In the genomic region with DNA sequence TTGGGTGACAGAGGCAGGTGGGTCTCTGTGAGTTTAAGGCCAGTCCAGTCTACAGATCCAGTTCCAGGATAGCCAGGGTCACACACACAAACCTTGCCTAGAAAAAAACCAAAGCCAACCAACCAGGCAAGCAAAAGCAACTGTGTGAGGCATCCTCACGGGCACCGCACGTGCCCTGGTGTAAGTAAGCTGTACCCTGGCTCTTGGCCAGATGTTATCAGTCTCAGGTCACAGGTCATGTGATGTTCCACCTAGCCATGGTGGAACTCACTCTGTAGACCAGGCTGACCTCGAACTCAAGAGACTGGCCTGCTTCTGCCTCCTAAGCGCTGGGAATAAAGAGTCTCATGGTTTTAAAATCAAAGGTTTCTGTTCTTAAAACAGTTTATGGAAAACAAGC, we compare ENCODE assay signal across 23 mouse cellular contexts. TPM values are rescaled to one million over a fixed set of nuclear protein-coding genes. Genes with fewer than 3 reads are reported as not detected.
DNase-seq lines count a peak whose midpoint lies in the region; ATAC-seq and TF ChIP-seq lines count a peak whose summit lies in the region.
"Had no signal": no experiment of that assay in that cellular context is flagged by ENCODE, and none has a peak within 500 bp of the region (broad histone marks: within the 10 kb centered on the region; RNA-seq: fewer than 3 reads in every experiment).

No protein-coding gene starts in this region.

- no peak overlapping the region for H3K4me3 ChIP-seq in layer of hippocampus, adult 2 months
- no peak overlapping the region for H3K4me3 ChIP-seq in liver, postnatal 0 days (ENCODE audit: low read depth, low read length)
- H3K4me3 ChIP-seq in liver, embryonic 12.5 days: no peak overlapping the region
- H3K4me3 ChIP-seq: embryonic facial prominence, embryonic 13.5 days; embryonic facial prominence, embryonic 15.5 days; erythroblast, embryonic 14.5 days; forebrain, embryonic 10.5 days; forebrain, embryonic 12.5 days had no signal

- WGBS in liver, postnatal 0 days (ENCODE audit: insufficient replicate concordance): 65% methylated on average over 5 of the region's 5 CpGs
- whole genome bisulfite sequencing in liver, embryonic 12.5 days (ENCODE audit: insufficient replicate concordance): 81% methylated on average over 5 of the region's 5 CpGs

- H3K27me3 ChIP-seq in liver, postnatal 0 days (ENCODE audit: insufficient read depth, low read length): no peaks in the 10 kb centered on the region
- H3K27me3 ChIP-seq in liver, embryonic 12.5 days (replicated peaks): no peaks in the 10 kb centered on the region
- H3K27me3 ChIP-seq: embryonic facial prominence, embryonic 13.5 days; embryonic facial prominence, embryonic 15.5 days; forebrain, embryonic 12.5 days had no signal

- H3K9me3 ChIP-seq in liver, postnatal 0 days (ENCODE audit: low read length): no peaks in the 10 kb centered on the region
- no peaks in the 10 kb centered on the region for H3K9me3 ChIP-seq in liver, embryonic 12.5 days (replicated peaks)
- H3K9me3 ChIP-seq: embryonic facial prominence, embryonic 13.5 days; embryonic facial prominence, embryonic 15.5 days; forebrain, embryonic 10.5 days; forebrain, embryonic 12.5 days had no signal

- peaks cover 8% of the 10 kb centered on the region for H3K4me1 ChIP-seq in liver, postnatal 0 days (ENCODE audit: insufficient read depth)
- peaks cover 7% of the 10 kb centered on the region for H3K4me1 ChIP-seq in liver, embryonic 12.5 days

- no peak for TF ChIP-seq CTCF in layer of hippocampus, adult 2 months (conservative IDR thresholded peaks at IDR 0.05)
- TF ChIP-seq CTCF in liver, postnatal 0 days (IDR thresholded peaks at IDR 0.05; ENCODE audit: low read depth): no peak

- peak; percentile 53 for ATAC-seq in liver, postnatal 0 days
- ATAC-seq in liver, embryonic 12.5 days: no peak
- ATAC-seq: forebrain, embryonic 16.5 days had no signal

- H3K27ac ChIP-seq in layer of hippocampus, adult 2 months: peak overlapping the region; percentile 73
- peak overlapping the region; percentile 13 for H3K27ac ChIP-seq in liver, postnatal 0 days (ENCODE audit: low read depth)
- no peak overlapping the region for H3K27ac ChIP-seq in liver, embryonic 12.5 days
- H3K27ac ChIP-seq: embryonic facial prominence, embryonic 13.5 days; embryonic facial prominence, embryonic 15.5 days; forebrain, embryonic 10.5 days; forebrain, embryonic 12.5 days had no signal

- no peak overlapping the region for H3K4me2 ChIP-seq in liver, postnatal 0 days (ENCODE audit: low read depth, low read length)
- no peak overlapping the region for H3K4me2 ChIP-seq in liver, embryonic 12.5 days
- H3K4me2 ChIP-seq: embryonic facial prominence, embryonic 13.5 days; embryonic facial prominence, embryonic 15.5 days; forebrain, embryonic 12.5 days had no signal

- DNase-seq in layer of hippocampus, adult 2 months (ENCODE audit: low spot score in 2 of 2): no peak
- DNase-seq in layer of hippocampus, postnatal 10 days (ENCODE audit: low spot score in 2 of 2): no peak
- peak; percentile 38 for DNase-seq in liver, postnatal 0 days
- no peak for DNase-seq in retina, postnatal 1 day
- DNase-seq: adrenal gland, adult 2 months; adrenal gland, postnatal 25 days; cerebellum, adult 11 months; cerebellum, adult 8-10 months; cerebellum, adult 9-11 months had no signal

- no peaks in the 10 kb centered on the region for H3K36me3 ChIP-seq in liver, postnatal 0 days (replicated peaks; ENCODE audit: insufficient read depth, low read length)
- peaks cover 16% of the 10 kb centered on the region; the same call in 1 of the 2 replicates for H3K36me3 ChIP-seq in liver, embryonic 12.5 days

- no peak for TF ChIP-seq EP300 in liver, postnatal 0 days (IDR thresholded peaks at IDR 0.05; ENCODE audit: low read depth)

- no peak overlapping the region for H3K9ac ChIP-seq in liver, postnatal 0 days (replicated peaks)
- no peak overlapping the region for H3K9ac ChIP-seq in liver, embryonic 12.5 days
- H3K9ac ChIP-seq: embryonic facial prominence, embryonic 13.5 days; embryonic facial prominence, embryonic 15.5 days; forebrain, embryonic 12.5 days had no signal

RNA-seq across cellular contexts. Expression of a gene that starts 6.8 kb away (rescaled TPM):
- total RNA-seq in layer of hippocampus, adult 2 months (2021): not detected
- not detected for total RNA-seq in layer of hippocampus, postnatal 10 days (2021)
- polyA plus RNA-seq in liver, postnatal 0 days (2015; fragmentation: Nextera tagmentation; extraction: Ambion mirVana): not detected in 2 replicates
- not detected in 2 replicates for polyA plus RNA-seq in liver, embryonic 12.5 days (2016; fragmentation: Nextera tagmentation; extraction: Ambion mirVana)
- total RNA-seq: adrenal gland, adult 2 months; adrenal gland, postnatal 10 days; adrenal gland, postnatal 25 days; adrenal gland, postnatal 4 days; common myeloid progenitor, adult 5-6 weeks; ES-E14; MEL had no signal
- polyA plus RNA-seq: adrenal gland, adult 2 months; C2C12; forebrain, embryonic 10.5 days; forebrain, embryonic 14.5 days; forebrain, embryonic 16.5 days had no signal

RNA-seq across cellular contexts. Expression of a gene that starts 8.0 kb away (rescaled TPM):
- total RNA-seq in layer of hippocampus, adult 2 months (2021): 10 to 100 TPM; 74.3 to 76.8 TPM
- total RNA-seq in layer of hippocampus, postnatal 10 days (2021): 10 to 100 TPM; 74.9 to 79.5 TPM
- polyA plus RNA-seq in liver, postnatal 0 days (2015; fragmentation: Nextera tagmentation; extraction: Ambion mirVana): 34.4 and 37.1 TPM in 2 replicates
- polyA plus RNA-seq in liver, embryonic 12.5 days (2016; fragmentation: Nextera tagmentation; extraction: Ambion mirVana): 72.3 and 73.8 TPM in 2 replicates

RNA-seq across cellular contexts. Expression of a gene that starts 18.3 kb away (rescaled TPM):
- total RNA-seq in layer of hippocampus, adult 2 months (2021): 10 to 100 TPM; 11.5 to 12.8 TPM
- total RNA-seq in layer of hippocampus, postnatal 10 days (2021): 1 to 10 TPM; 6.8 to 7.8 TPM
- polyA plus RNA-seq in liver, postnatal 0 days (2015; fragmentation: Nextera tagmentation; extraction: Ambion mirVana): 14.5 and 14.7 TPM in 2 replicates
- 18.3 and 19.3 TPM in 2 replicates for polyA plus RNA-seq in liver, embryonic 12.5 days (2016; fragmentation: Nextera tagmentation; extraction: Ambion mirVana)

RNA-seq across cellular contexts. Expression of a gene that starts 33.8 kb away (rescaled TPM):
- total RNA-seq in layer of hippocampus, adult 2 months (2021): 100 to 1,000 TPM; 162 to 171 TPM
- total RNA-seq in layer of hippocampus, postnatal 10 days (2021): 100 to 1,000 TPM; 255 to 270 TPM
- 3.7 and 4.3 TPM in 2 replicates for polyA plus RNA-seq in liver, postnatal 0 days (2015; fragmentation: Nextera tagmentation; extraction: Ambion mirVana)
- polyA plus RNA-seq in liver, embryonic 12.5 days (2016; fragmentation: Nextera tagmentation; extraction: Ambion mirVana): 6.7 and 7.3 TPM in 2 replicates

RNA-seq across cellular contexts. Expression of a gene that starts 45.8 kb away (rescaled TPM):
- under 1 TPM in 1 of 2 experiments, not detected in 1; 0.18 TPM for total RNA-seq in layer of hippocampus, adult 2 months (2021)
- total RNA-seq in layer of hippocampus, postnatal 10 days (2021): under 1 TPM; 0.22 to 0.32 TPM
- polyA plus RNA-seq in liver, postnatal 0 days (2015; fragmentation: Nextera tagmentation; extraction: Ambion mirVana): 1.9 and 2.0 TPM in 2 replicates
- polyA plus RNA-seq in liver, embryonic 12.5 days (2016; fragmentation: Nextera tagmentation; extraction: Ambion mirVana): 0.72 and 0.75 TPM in 2 replicates
- polyA plus RNA-seq: erythroblast, embryonic 14.5 days had no signal
